Mouse (Mus musculus) neural tube, embryonic 14.5 days (tissue): ENCODE measurements around the gene Gm8439. TPM values are rescaled to one million over a fixed set of nuclear protein-coding genes. Genes with fewer than 3 reads are reported as not detected.
"Not testable (repeated sequence)": the region's sequence is repeated elsewhere in the genome, so short reads cannot be mapped to it uniquely, and the experiment has no call there.

Source experiments
- ATAC-seq: fragments of 200-750 bp; cut with Nextera tagmentation; 2 replicates; pipeline ENCODE4 v1.8.0; 2017; ENCODE audit warnings: low read depth, mild to moderate bottlenecking, moderate TSS enrichment, moderate library complexity
- H3K27ac ChIP-seq: fragments of 300-500 bp; sonication (generic); 2 replicates; pipeline ENCODE4 v1.5.1; 2014; ENCODE audit warnings: low read depth, mild to moderate bottlenecking, control low read depth, low read length, moderate library complexity, mixed read lengths
- H3K27me3 ChIP-seq: fragments of 300-500 bp; sonication (generic); 2 replicates; pipeline ENCODE4 v1.6.1; 2014; ENCODE audit warnings: low read length; ENCODE audit not compliant: control insufficient read depth, insufficient read depth
- H3K36me3 ChIP-seq: fragments of 300-500 bp; sonication (generic); 2 replicates; pipeline ENCODE4 v1.6.1; 2014; ENCODE audit warnings: low read length, mixed read lengths; ENCODE audit not compliant: control insufficient read depth, insufficient read depth
- H3K4me1 ChIP-seq: fragments of 300-500 bp; sonication (generic); 2 replicates; pipeline ENCODE4 v1.6.1; 2014; ENCODE audit warnings: low read length; ENCODE audit not compliant: control insufficient read depth, insufficient read depth
- H3K4me2 ChIP-seq: fragments of 300-500 bp; sonication (generic); 2 replicates; pipeline ENCODE4 v1.6.1; 2014; ENCODE audit warnings: mild to moderate bottlenecking, low read depth, low read length, control low read depth
- H3K4me3 ChIP-seq: fragments of 300-500 bp; sonication (generic); 2 replicates; pipeline ENCODE4 v1.5.1; 2014; ENCODE audit warnings: low read depth, low read length, control low read depth, mixed read lengths
- H3K9ac ChIP-seq: fragments of 300-500 bp; sonication (generic); replicated peaks from 2 replicates; pipeline ENCODE4 v1.6.1; 2014; ENCODE audit warnings: low read depth, mild to moderate bottlenecking, control low read depth, low read length, mixed read lengths
- H3K9me3 ChIP-seq: fragments of 300-500 bp; sonication (generic); 2 replicates; pipeline ENCODE4 v1.6.1; 2016; ENCODE audit warnings: low read length; ENCODE audit not compliant: control insufficient read depth
- WGBS: fragments of 180-500 bp; shearing (Covaris S2); extraction: QIAGEN DNeasy Blood & Tissue Kit; methylation state at CpG from one replicate; pipeline ENCODE4 v1.1.7; 2014; 5-methylcytosine and 5-hydroxymethylcytosine counted together
- polyA plus RNA-seq: library from polyadenylated mRNA; unstranded; fragments of >200 nt; fragmentation: Nextera tagmentation; extraction: Ambion mirVana; gene quantifications from 2 replicates; pipeline ENCODE4 v1.2.1, GENCODE M21; 2014

Gm8439 gene
- polyA plus RNA-seq, 1 experiment from 2014 or later = not detected

GRCm38 (mm10) chr4:120571691-120572090, 16.9 kb upstream of the Gm8439 start:
- peaks cover 19% of the 10 kb centered on the region for H3K4me1 ChIP-seq
- H3K36me3 ChIP-seq = no peaks in the 10 kb centered on the region
- no peak overlapping the region for H3K9ac ChIP-seq
- H3K4me2 ChIP-seq = no peak overlapping the region
- no peak overlapping the region for H3K27ac ChIP-seq
- no peak for ATAC-seq
- H3K9me3 ChIP-seq = no peaks in the 10 kb centered on the region
- no peak overlapping the region for H3K4me3 ChIP-seq
- 74% methylated on average over 3 of the region's 3 CpGs for WGBS
- H3K27me3 ChIP-seq = no peaks in the 10 kb centered on the region

GRCm38 (mm10) chr4:120580894-120581293, 7.7 kb upstream of the Gm8439 start:
- no peak overlapping the region for H3K4me2 ChIP-seq
- 85% methylated on average over 5 of the region's 5 CpGs for WGBS
- no peak for ATAC-seq
- no peak overlapping the region for H3K9ac ChIP-seq
- no peaks in the 10 kb centered on the region for H3K9me3 ChIP-seq
- no peaks in the 10 kb centered on the region for H3K4me1 ChIP-seq
- no peaks in the 10 kb centered on the region for H3K36me3 ChIP-seq
- H3K4me3 ChIP-seq = no peak overlapping the region
- H3K27me3 ChIP-seq = no peaks in the 10 kb centered on the region
- H3K27ac ChIP-seq = no peak overlapping the region

- no peaks in the 10 kb centered on the region for H3K27me3 ChIP-seq
- WGBS = 88% methylated on average over 9 of the region's 9 CpGs
- ATAC-seq = no peak
Observed at GRCm38 (mm10) chr4:120581711-120582110, 6.8 kb upstream of the Gm8439 start.

GRCm38 (mm10) chr4:120586986-120587385, 1.6 kb upstream of the Gm8439 start:
- Histone ChIP-seq H3K36me3 (no peaks in the 10 kb centered on the region), H3K9me3 (no peaks in the 10 kb centered on the region), H3K4me2 (no peak overlapping the region), H3K4me1 (no peaks in the 10 kb centered on the region), H3K9ac (no peak overlapping the region), H3K27me3 (0 out of 2 replicates have a peak, but pooled peaks cover 2% of the 10 kb centered on the region), H3K4me3 (no peak overlapping the region), H3K27ac (no peak overlapping the region)
- 49% methylated on average over 1 of the region's 1 CpGs for WGBS
- no peak for ATAC-seq

More at GRCm38 (mm10) chr4:120581711-120582110, 6.8 kb upstream of the Gm8439 start:
- no peak overlapping the region for H3K4me3 ChIP-seq
- no peaks in the 10 kb centered on the region for H3K9me3 ChIP-seq
- no peak overlapping the region for H3K27ac ChIP-seq
- H3K36me3 ChIP-seq = no peaks in the 10 kb centered on the region
- no peak overlapping the region for H3K4me2 ChIP-seq
- H3K4me1 ChIP-seq = no peaks in the 10 kb centered on the region
- H3K9ac ChIP-seq = no peak overlapping the region

GRCm38 (mm10) chr4:120589070-120589469, 525 bp downstream of the Gm8439 start:
- no peak overlapping the region for H3K4me2 ChIP-seq
- no peak for ATAC-seq
- 25% methylated on average over 3 of the region's 3 CpGs for WGBS

GRCm38 (mm10) chr4:120589815-120590422, 1.4 kb downstream of the Gm8439 start:
- Histone ChIP-seq H3K4me1 (no peaks in the 10 kb centered on the region), H3K27me3 (0 out of 2 replicates have a peak, but pooled peaks cover 2% of the 10 kb centered on the region), H3K9me3 (no peaks in the 10 kb centered on the region), H3K4me3 (no peak overlapping the region), H3K36me3 (no peaks in the 10 kb centered on the region), H3K4me2 (no peak overlapping the region), H3K27ac (no peak overlapping the region), H3K9ac (no peak overlapping the region)
- WGBS = 30% methylated on average over 5 of the region's 5 CpGs
- peak; percentile 96 for ATAC-seq

More at GRCm38 (mm10) chr4:120589070-120589469, 525 bp downstream of the Gm8439 start:
- Histone ChIP-seq H3K27me3 (0 out of 2 replicates have a peak, but pooled peaks cover 2% of the 10 kb centered on the region), H3K9me3 (no peaks in the 10 kb centered on the region), H3K36me3 (no peaks in the 10 kb centered on the region), H3K4me1 (no peaks in the 10 kb centered on the region), H3K4me3 (no peak overlapping the region), H3K9ac (no peak overlapping the region), H3K27ac (no peak overlapping the region)

- Histone ChIP-seq H3K27ac (no peak overlapping the region), H3K36me3 (no peaks in the 10 kb centered on the region), H3K9me3 (no peaks in the 10 kb centered on the region), H3K4me2 (no peak overlapping the region), H3K4me3 (no peak overlapping the region), H3K9ac (no peak overlapping the region), H3K4me1 (no peaks in the 10 kb centered on the region), H3K27me3 (0 out of 2 replicates have a peak, but pooled peaks cover 2% of the 10 kb centered on the region)
- 95% methylated on average over 4 of the region's 4 CpGs for WGBS
- no peak for ATAC-seq
Observed at GRCm38 (mm10) chr4:120590973-120591372, 2.4 kb downstream of the Gm8439 start.

- not testable (repeated sequence) for H3K4me2 ChIP-seq, ATAC-seq, H3K9ac ChIP-seq, H3K9me3 ChIP-seq, H3K27me3 ChIP-seq, H3K27ac ChIP-seq, H3K4me3 ChIP-seq, H3K36me3 ChIP-seq, H3K4me1 ChIP-seq
- WGBS = 100% methylated on average over 1 of the region's 1 CpGs
Observed at GRCm38 (mm10) chr4:120596210-120596609, 7.7 kb downstream of the Gm8439 start.

GRCm38 (mm10) chr4:120598922-120599321, 10.4 kb downstream of the Gm8439 start:
- WGBS = 11% methylated on average over 2 of the region's 2 CpGs
- peak; percentile 24; the same call in 1 of the 2 replicates for ATAC-seq
- Histone ChIP-seq H3K27me3 (no peaks in the 10 kb centered on the region), H3K9me3 (no peaks in the 10 kb centered on the region), H3K4me3 (no peak overlapping the region), H3K4me2 (no peak overlapping the region), H3K36me3 (no peaks in the 10 kb centered on the region), H3K4me1 (no peaks in the 10 kb centered on the region), H3K9ac (no peak overlapping the region), H3K27ac (no peak overlapping the region)
